Mouse (Mus musculus) erythroblast, adult 5-6 weeks (primary cell): ENCODE measurements around the gene Sh3bgrl2. TPM values are rescaled to one million over a fixed set of nuclear protein-coding genes. Genes with fewer than 3 reads are reported as not detected.

ENCODE experiments used
- ATAC-seq: replicated peaks from 2 replicates; pipeline ENCODE4 v1.8.0; 2016; ENCODE audit warnings: moderate number of reproducible peaks, mild to moderate bottlenecking, moderate TSS enrichment, inconsistent platforms; ENCODE audit not compliant: poor library complexity, low FRiP score, severe bottlenecking
- total RNA-seq, 2 experiments: library from RNA; stranded (forward) in 1 of 2; stranded (reverse) in 1 of 2; fragments of 150-400 nt in 1 of 2; fragments of 200-764, 138-1000 nt in 1 of 2; gene quantifications; 2 replicates each; pipeline versions ENCODE4 v1.2.3 to v1.2.4; 2015 to 2017; ENCODE audit warnings: low replicate concordance in 2 of 2

The Sh3bgrl2 gene
- total RNA-seq, 2 experiments from 2014 or later, result 0.17 TPM; not detected in 1

DNA sequence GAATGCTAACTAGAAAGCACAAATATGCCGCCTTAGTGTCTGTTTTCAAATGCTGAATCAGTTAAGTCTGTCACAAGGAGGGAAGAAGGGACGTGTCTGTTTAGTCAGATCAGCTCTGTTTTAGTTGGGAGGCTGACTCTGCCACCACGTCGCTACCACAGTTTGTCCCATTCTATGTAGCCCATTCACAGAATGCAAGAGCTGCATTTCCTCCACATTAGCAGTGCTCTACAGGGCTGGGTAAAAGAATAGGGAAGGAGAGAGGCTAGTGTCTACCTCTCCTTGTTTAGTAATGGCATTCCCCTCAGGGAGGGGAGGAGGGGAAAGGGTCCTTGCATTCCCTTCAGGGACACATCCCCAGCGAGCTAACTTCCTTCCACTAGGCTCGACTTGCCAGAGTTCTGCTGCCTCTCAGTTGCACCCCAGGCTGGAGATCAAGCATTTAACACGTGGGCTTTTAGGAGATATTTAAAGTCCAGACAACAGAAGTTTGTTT lies 68.5 kb downstream of the Sh3bgrl2 start:
- ATAC-seq, result no peak

DNA sequence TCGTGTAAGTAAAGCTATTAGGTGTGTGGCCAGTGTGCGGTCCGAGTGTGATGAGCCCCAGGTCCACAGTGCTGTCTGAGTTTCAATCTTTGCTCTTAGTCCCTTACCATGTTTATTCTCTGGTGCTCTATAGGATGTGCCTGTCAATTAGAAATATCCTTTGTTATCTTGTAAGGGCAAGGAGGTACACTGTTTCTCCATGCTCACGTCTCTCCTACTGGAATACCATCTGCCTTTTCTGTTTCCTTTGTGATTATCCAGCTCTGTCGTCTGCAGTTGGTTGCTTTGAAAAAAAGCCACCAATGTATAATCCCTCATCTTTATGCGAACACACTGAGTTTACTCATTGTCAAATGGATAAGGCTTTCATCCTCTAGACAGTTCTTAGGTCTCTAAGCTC lies 75.3 kb downstream of the Sh3bgrl2 start:
- no peak for ATAC-seq

DNA sequence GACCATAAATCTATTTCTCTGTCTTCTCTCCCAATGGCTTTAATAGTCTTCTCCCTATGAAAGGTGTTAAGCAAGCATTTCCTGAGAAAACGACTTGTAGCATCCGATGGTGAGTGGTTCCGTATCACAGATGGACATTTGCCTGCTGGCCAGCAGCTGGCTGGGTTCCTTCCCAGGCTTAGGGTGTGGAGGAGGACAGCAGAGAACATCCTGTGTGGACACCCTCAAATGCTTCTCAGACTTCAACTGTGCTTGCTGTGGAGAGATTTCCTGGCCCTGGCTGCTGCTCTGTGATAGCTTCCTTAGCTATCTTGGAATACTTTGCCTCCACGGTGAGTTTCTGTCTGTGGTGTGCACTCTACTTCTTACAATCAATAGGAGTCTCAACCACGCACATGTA lies 76.1 kb downstream of the Sh3bgrl2 start:
- ATAC-seq, result no peak

DNA sequence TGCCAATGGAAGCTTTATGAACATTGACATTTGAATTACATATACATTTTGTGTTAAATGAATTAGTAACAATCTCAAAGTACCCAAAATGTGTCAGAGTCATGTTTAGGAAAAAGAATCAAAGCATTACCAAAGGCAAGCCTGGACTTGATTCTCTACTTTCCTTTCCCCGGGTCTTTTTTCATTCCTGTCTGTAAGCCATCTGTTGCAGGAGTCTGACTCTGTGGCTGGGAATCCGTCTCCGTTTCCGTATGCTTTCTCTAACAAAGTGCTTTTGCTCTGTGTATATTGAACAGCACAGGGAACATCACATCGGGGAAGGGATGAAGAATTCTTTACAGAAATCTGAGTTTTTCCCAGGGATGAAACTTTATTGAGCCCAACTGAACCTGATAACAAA lies 77.0 kb downstream of the Sh3bgrl2 start:
- ATAC-seq, result no peak

DNA sequence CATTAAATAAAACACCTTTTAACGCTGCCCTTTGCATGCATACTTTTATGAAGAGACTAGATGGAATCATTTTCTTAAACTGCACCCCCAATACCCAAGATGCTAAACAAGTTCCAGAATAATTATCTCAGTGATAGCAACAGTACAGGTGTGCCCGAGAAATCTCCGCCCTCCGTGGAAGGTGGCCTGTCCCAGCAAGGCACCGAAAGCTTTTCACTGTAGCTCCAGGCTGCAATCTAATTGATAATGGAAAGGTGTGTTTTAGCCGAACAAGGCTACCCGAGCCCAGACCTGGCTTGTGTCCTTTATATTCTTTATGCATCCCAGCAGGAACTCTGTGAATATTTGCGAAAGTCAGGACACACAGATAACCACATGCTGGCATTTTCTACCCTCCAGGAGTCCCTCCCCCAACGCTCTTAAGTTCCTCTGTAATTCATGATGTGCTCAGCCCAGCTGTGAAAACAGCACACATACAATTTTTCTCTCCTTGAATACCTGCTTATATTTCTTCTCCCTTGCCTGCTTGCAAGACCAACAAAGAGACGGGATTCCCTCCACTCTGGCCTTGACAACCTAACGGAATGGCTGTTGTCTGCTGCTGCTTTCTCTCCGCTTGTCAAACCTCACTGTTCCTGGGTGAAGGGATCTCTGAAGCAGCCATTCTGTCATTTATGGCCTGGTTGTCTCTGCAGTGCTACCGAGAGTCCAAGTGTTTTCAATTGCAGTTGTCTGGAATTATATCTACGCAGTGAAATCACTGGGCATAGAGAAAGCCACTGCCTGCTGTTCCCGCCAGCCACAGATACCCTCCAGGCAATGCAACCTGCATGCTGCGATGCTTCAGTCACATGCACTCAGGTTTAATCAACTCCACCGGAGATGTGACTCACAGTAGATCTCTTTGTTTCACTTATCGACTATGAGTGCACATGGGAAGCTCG lies 80.8 kb downstream of the Sh3bgrl2 start:
- no peak for ATAC-seq

DNA sequence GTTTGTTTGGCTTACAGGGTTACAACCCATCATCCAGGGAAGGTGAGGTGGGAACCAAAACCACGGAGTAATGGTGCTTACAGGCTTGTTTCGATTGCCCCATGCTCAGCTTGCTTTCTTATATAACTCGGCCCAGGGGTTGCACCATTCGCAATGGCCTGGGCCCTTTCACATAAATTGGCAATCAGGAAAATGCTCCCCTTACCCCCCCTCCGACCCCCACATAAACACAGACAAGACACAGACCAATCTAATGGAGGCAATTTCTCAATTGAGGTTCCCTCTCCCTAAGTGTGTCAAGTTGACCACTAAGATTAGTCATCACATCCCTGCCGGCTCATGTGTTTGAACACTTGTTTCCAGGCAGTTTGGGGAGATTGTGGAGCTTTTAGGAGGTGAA lies 82.2 kb downstream of the Sh3bgrl2 start:
- ATAC-seq, result no peak

DNA sequence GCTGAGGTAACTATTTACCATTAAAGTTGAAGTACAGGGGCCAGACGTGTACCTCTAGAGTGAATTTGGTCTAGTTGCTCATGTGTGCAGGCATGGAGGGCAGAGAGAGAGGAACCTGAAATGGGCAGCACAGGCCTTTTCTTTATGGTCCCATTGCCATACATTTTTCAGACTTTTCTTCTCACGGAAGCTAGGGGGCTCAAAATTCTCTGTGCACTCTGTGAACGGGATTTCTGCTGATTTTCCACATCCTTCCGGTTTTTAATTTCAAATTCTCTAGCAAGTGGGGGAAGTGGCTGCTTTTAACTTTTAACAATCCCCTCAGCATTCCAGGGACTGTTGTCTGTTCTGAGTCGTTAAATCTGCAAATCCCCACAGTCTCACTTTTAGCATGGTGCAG lies 83.8 kb downstream of the Sh3bgrl2 start:
- ATAC-seq, result no peak

DNA sequence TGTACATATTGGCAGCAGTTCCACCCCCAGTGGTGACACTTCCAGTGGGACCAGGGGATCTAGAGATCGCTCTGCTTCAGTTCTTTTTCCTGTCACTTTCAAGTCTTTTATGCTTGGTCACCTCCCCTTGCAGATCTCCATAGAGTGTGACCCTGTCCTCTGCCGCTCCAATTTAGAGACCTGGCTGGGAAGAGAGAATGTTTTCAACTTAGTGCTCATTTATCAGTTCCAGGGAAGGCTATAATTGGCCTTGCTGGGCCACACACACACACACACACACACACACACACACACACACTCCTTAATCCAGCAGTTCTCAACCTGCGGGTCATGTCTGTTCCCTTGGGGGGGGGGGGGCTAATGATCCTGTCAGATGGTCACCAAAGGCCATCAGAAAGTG lies 86.6 kb downstream of the Sh3bgrl2 start:
- no peak for ATAC-seq

DNA sequence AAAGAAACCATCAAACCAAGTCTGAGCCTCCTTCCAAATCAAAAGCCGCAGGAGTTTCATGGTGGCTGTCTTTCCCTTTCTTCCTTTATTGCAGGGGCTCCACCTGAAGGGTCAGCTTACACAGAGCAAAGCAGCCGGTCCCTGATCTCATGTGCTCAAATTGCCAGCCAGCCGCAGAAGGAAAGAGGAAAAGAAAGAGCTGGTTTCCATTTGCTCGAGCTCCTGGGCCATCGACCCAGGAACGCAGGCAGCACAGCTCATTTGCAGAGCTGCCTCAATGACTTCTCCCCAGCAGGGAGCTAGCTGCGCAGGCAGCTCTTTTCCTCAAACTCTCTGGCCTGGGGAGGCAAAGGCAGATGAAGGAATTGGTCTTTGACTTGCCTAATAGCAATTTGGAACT lies 87.9 kb downstream of the Sh3bgrl2 start:
- ATAC-seq, result no peak

DNA sequence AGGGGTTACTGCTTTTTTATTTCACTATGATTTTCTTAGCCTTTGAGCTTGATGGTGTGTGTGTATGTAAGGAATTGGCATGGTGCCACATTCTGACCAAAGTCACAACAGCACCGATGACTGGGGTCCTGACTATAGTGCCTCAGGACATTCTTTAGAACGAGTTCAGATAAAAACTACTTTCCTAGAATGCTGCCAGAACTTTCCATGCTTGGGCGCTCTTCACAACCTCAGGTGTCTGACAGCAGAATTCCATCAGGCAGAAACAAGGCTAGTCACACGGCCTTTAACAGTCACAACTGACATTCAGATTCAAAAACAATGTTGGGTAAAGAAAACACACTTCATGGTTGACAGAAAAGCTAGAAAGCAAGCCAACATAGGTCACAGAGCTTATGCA lies 95.0 kb downstream of the Sh3bgrl2 start:
- ATAC-seq, result no peak

DNA sequence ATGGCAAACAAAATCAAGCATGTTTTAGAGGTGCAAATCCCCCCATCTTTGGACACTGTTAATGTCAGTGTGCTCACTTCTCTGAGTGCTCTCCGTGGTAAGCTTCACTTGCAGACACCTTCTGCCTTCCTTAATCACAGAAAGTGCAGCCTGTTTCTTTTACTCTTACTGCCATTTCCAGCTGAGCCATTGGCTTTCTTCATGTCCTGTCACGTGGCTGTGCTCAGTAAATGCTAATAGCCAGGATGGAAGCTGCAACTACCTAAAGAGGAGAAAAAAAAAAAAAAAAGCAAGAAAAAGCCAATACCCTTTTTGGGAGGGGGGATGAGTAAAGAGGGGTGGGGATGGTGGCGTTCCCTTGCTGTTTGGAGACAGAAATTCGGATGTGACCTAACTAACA lies 95.7 kb downstream of the Sh3bgrl2 start:
- ATAC-seq, result no peak

DNA sequence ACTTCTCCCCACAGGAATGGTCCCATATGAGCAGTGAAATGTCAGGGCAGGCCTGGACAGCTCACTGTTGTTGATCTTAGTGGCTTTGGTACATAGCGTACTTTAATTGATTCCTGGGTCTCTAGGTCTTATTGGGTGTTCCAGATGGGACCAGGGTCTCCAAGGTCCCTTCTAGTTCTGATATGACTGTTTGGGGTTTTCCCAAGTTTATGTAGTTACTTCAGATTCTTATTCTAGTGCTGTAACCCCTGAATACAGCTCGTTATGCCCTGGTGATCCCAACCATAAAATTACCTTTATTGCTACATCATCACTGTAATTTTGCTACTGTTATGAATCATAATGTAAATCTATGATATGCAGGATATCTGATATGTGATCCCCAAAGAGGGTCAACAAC lies 98.1 kb downstream of the Sh3bgrl2 start:
- ATAC-seq, result no peak

DNA sequence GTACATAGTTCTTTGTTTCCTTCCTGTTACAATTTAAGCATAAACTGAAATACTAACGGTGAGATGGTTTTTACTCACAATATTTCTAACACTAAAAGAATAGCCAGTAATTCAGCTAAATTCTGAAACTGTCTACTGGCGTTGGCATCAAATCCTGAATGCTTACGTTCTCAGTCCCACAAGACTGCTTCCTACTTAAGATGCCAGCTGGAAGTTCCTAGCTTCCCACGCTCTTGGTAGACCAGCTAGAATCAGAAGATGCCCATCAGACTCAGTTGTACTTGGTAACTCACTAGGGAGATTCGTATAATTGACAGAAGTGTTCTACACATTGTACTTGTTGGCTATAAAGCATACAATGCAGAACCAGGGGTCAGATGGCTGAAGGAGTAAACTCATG lies 98.6 kb downstream of the Sh3bgrl2 start:
- no peak for ATAC-seq

DNA sequence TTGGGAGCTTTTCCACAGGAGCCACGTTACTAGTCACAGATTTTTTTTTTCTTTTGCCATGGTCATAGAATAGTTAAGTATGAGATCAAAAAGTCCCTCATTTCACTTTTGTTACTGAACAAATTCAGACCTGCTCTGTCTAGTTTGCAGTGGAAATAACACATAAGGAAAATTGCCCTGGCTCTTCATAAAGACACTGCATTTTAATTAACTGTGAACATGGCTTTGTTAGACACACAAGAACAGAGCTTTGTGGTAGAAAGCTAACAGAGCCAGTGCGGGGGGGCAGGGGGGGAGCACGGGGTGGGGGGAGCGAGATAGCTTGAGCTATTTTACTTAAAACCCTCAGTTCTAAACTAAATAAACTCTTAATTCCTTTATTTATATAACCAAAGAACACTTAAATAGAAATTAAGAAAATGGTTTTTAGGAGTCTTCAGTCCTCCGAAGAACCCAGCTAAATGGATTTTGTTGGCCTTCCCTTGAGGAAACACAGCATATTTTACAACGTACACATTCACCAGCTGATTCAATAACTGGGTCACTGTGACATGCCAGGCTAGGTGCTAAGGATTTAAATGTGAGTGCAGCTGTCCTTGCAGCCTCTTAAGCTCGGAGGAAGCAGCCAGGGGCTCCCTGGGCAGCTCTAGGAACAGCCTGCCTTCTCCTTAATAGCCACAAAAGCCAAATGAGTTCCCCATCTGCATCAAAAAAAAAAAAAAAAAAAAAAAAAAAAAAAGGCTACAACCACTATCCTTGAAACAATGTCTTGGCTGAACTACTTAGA lies 100.0 kb downstream of the Sh3bgrl2 start:
- ATAC-seq, result no peak

DNA sequence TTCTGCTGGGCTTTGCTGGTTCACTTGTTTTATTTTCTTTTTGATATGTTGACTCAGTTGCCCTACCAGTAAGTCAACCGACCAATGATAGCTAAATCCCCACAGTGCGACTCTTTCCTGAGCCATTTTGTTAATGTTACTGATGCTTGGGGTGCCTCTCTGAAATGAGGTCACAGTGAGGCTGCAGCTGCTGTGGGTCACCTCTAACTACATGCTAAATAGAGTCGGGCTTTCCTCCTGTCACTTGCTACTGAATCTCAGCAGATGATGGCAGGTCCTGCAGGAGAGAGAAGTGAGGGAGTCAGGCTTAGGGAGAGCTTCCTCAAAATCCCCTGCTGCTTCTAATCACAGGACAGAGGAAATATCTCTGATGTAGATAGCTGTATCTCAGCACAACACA lies 100.6 kb downstream of the Sh3bgrl2 start:
- no peak for ATAC-seq

DNA sequence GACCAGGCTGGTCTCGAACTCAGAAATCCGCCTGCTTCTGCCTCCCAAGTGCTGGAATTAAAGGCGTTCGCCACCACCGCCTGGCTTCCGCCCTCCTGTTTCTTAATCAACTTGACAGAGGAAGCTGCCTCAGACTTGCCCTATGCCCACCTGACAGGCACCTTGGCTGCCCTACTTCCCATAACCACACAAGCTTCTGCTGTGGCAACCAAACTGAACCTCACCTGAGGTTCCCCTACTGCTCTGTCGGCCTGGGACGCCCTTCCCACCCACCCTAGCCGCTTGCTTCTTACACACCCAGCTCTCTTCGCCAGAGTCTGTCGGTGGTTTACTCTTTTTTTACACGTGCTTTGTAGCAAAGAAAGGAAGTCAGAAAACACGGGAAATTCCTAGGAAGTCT lies 103.9 kb downstream of the Sh3bgrl2 start:
- no peak for ATAC-seq

DNA sequence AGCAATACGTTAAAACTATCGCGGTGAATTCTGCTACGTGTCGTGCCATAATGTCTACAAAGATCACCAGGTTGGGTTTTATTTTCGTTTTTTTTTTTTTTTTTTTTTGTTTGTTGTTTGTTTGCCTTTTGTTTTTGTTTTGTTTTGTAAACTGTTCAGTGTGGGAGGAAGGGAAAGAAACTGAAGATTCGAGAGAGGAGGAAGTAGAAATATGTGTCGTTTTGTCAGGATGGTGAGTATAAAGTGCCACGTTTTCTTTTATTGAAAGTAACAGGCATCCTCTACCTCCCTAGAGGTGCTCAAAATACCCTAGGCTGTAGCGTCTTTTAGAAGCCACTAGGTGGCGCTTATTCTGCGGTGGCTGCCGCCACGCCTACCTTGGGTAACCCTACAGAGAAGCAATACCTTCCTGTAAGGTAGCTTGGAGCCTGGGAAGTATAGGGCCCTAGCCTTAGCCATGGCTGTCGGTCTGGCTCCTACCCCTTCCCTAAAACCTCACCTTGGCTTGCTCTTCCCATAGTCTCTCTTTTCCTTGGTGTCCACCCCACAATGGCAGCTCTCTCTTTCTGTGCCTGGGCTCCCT lies 104.6 kb downstream of the Sh3bgrl2 start:
- no peak for ATAC-seq

DNA sequence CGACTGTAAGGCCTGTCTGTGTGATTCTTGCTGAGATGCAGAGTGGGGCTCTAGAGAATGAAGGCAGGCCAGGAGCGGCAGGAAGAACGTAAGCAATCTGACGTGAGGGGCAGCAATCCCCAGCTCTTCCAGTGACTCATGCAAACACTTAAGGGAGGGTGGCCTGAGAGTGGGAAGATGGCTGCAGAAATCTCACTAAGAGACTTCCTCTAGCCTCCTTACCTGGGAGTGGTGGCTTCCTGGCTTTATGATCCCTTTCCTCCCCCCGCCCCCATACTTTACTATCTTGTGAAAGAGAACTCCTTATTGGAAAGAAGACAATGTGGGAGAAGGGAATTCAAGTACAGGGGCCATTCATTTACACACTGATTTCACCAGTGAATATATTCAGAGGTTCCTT lies 106.5 kb downstream of the Sh3bgrl2 start:
- ATAC-seq, result no peak

DNA sequence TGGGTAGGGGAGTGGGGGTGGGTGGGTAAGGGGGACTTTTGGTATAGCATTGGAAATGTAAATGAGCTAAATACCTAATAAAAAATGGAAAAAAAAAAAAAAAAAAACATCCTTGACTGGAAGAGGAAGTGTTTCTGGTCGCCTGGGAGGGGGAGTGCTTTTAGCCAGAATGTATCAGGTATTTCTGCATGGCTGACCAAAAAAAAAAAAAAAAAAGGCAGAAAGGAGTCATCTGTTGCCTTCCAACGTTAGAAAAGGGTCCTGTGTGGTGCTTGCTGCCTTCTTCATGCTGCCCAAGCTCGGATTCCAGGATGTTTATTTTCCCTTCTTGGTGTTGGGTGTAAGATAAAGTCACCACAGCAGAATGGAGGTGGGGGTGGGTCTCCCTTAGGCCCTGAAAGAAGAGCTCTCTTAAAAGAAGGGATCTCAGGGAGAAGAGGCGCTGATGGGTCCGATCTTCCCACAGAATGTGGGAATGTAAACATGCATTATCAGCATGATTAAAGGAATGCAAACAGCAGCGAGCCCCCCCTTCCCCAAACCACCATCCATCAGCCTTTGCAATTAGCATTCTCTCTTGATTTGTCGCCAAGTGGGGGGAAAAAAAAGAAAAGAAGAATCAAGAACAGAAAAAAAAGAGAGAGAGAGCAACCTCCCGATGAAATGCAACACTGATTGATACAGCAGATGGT lies 109.0 kb downstream of the Sh3bgrl2 start:
- no peak for ATAC-seq

DNA sequence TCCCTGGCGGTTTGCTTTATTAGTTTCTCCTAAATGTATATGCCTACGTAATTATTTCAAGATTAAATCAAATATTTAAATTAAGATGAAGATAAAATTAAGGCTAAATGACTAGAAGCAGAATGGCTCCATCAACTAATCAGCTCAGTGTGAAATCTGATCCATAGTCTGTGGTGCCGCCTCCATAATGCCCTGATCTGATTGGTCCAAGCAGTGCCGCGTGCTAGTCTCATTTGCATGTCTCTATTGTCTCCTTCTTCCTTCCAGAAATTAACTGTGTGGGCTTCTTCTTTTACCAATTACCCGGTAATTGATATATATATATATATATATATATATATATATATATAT lies 109.5 kb downstream of the Sh3bgrl2 start:
- ATAC-seq, result no peak
